Mouse (Mus musculus) olfactory bulb, adult 2 months (tissue): ENCODE measurements at regions not wholly inside any gene's neighbourhood (a gene's known extent, or its start where the extent isn't known, plus 50 kb on each side); places are given as distances from the start of the nearest gene placed in this dataset.

Experiments
- H3K27ac ChIP-seq: fragments of 200-500 bp; 2 replicates; pipeline ENCODE4 v1.5.1; 2012; ENCODE audit warnings: low read depth, low read length; ENCODE audit not compliant: insufficient read depth
- H3K4me1 ChIP-seq: fragments of 200-500 bp; 2 replicates; pipeline ENCODE4 v1.6.1; 2012; ENCODE audit warnings: low read length; ENCODE audit not compliant: control insufficient read depth, insufficient read depth
- H3K4me3 ChIP-seq: fragments of 200-500 bp; 2 replicates; pipeline ENCODE4 v1.5.1; 2012; ENCODE audit warnings: mild to moderate bottlenecking, low read depth, low read length, moderate library complexity; ENCODE audit not compliant: insufficient read depth
- CTCF ChIP-seq: fragments of 200-500 bp; IDR thresholded peaks from 2 replicates; pipeline ENCODE4 v1.5.1; 2012; ENCODE audit warnings: low read depth, mild to moderate bottlenecking, low read length, moderate library complexity; ENCODE audit not compliant: insufficient read depth
- POLR2A ChIP-seq: fragments of 200-500 bp; IDR thresholded peaks from 2 replicates; pipeline ENCODE4 v1.6.1; 2012; ENCODE audit warnings: mild to moderate bottlenecking, low read depth, low read length, moderate library complexity; ENCODE audit not compliant: insufficient read depth
- WGBS: fragments of 180-500 bp; shearing (Covaris S2); methylation state at CpG from one replicate; pipeline ENCODE4 v1.1.7; 2018; 5-methylcytosine and 5-hydroxymethylcytosine counted together

- 60% methylated on average over 6 of the region's 6 CpGs for WGBS
- TF ChIP-seq CTCF, result no peak
- H3K4me1 ChIP-seq, result 0 out of 2 replicates have a peak, but pooled peaks cover 4% of the 10 kb centered on the region
Observed at GRCm38 (mm10) chr14:72294631-72295030, 197.0 kb downstream of the Gm9195 start.

DNA sequence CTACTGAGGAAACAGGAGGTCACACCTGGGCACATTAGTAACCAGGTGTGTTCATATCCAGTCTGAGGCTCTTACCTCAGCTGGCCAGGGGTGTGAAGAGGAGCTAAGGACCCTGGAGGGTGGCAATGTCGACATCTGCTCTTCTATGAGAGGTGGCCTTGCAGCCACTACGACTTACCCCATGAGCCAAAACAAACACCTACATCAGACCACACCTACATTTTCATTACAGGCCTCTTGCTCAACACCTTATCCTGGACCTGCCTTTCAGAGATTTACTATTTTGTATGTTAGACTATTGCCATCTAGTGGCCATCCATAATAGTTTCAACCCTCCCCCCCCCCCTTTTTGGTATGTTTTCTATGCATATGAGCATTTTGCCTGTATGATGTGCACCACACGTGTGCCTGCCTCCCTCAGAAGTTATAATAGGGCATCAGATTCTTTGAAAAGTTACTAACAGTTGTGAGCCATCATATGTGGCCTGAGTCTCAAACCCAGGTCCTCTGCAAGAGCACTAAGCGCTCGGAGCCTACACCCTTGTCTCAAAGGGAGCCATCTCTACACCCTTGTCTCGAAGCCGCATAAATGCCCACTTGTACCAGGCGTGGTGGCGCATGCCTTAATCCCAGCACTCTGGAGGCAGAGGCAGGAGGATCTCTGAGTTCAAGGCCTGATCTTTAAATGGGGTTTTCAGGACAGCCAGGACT is 197.8 kb downstream of the Gm9195 start:
- Histone ChIP-seq H3K4me3 (no peak overlapping the region), H3K27ac (no peak overlapping the region), H3K4me1 (0 out of 2 replicates have a peak, but pooled peaks cover 4% of the 10 kb centered on the region)
- WGBS, result 66% methylated on average over 9 of the region's 9 CpGs
- TF ChIP-seq POLR2A (no peak), CTCF (no peak)

More at GRCm38 (mm10) chr14:72294631-72295030, 197.0 kb downstream of the Gm9195 start:
- Histone ChIP-seq H3K4me3 (no peak overlapping the region), H3K27ac (no peak overlapping the region)

DNA sequence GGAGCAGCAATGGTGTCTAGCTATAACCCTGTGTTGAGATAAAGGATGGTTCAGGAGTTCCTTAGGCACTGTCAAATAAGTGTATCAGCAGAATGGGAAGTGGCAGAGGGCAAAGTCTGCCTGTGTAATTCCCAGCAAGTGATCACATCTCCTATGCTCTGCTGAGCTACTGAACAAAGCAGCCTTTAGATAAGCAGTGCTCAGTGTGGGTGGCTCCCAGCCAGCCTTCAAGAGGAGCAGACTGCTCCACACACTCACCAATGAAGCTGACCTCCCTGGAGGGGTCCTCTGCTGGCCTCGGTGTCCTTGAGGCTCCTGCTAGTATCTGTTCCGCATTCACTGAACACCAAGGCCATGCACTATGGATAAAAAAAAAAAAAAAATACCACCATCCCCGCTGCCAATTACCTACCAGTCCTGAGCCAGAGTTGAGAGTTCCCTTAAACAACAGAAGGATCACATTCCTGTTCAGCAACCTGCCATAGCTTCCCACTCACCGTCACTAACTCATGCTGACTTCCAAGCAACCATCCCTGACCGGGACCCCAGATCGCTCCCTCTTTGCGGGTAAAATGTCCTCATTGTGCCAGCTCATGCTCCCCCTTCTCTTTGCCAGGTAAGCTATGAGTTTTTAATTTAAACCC is 198.9 kb downstream of the Gm9195 start:
- WGBS, result 90% methylated on average over 7 of the region's 7 CpGs
- Histone ChIP-seq H3K27ac (no peak overlapping the region), H3K4me3 (no peak overlapping the region), H3K4me1 (0 out of 2 replicates have a peak, but pooled peaks cover 4% of the 10 kb centered on the region)
- no peak for TF ChIP-seq CTCF
- TF ChIP-seq POLR2A, result no peak

DNA sequence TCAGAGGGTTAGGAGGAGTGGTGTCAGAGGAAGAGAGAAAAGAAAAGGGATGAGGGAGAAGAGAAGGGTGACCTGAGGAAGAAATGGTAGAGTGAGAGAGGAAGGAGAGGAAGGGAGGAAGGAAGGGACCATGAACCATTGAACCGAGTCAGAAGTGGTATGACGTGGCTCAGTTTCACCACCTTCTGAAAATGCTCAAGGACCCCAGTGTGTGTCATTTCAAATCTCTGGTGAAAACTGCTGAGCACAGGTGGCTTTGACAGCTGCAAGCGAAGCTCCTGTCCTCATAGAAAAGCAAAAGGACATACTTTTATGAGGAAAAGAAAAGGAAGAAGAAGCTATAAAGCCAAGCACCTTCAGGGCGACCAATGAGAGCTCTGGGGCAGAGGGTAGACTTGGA is 214.3 kb downstream of the Gm9195 start:
- TF ChIP-seq POLR2A (no peak), CTCF (no peak)
- 87% methylated on average over 4 of the region's 4 CpGs for WGBS
- Histone ChIP-seq H3K4me3 (no peak overlapping the region), H3K4me1 (no peaks in the 10 kb centered on the region), H3K27ac (no peak overlapping the region)

- no peak overlapping the region for H3K4me3 ChIP-seq
- H3K4me1 ChIP-seq, result no peaks in the 10 kb centered on the region
- H3K27ac ChIP-seq, result no peak overlapping the region
- WGBS, result 38% methylated on average over 2 of the region's 2 CpGs
- no peak for TF ChIP-seq POLR2A
- TF ChIP-seq CTCF, result no peak
Observed at GRCm38 (mm10) chr14:72259255-72259654, 232.4 kb downstream of the Gm9195 start.

- TF ChIP-seq POLR2A, result no peak
- TF ChIP-seq CTCF, result no peak
- Histone ChIP-seq H3K4me3 (no peak overlapping the region), H3K4me1 (peaks cover 3% of the 10 kb centered on the region; the same call in 1 of the 2 replicates), H3K27ac (no peak overlapping the region)
- WGBS, result 84% methylated on average over 4 of the region's 4 CpGs
Observed at GRCm38 (mm10) chr14:72241872-72242271, 249.8 kb downstream of the Gm9195 start.

DNA sequence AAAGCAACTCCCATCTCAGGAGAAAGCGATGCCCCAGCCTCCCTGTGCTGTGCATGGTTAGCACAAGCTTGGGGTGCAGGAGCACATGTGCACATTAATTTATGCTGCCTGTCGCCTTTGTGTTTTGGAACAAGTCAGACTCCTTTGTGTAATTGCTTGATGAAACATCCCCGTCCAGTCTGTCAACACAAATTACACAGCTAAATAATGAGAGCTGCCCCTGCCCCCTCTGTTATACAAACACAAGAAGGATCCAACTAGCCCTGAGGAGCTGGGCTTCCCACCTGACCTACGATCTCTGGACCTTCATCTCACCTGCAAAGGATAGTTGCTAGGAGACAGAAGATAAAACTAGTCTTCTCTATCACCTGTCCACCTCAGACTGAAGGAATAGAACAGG is 251.4 kb downstream of the Gm9195 start:
- Histone ChIP-seq H3K4me1 (peaks cover 3% of the 10 kb centered on the region; the same call in 1 of the 2 replicates), H3K27ac (no peak overlapping the region), H3K4me3 (no peak overlapping the region)
- no peak for TF ChIP-seq POLR2A
- no peak for TF ChIP-seq CTCF
- WGBS, result 41% methylated on average over 4 of the region's 4 CpGs

DNA sequence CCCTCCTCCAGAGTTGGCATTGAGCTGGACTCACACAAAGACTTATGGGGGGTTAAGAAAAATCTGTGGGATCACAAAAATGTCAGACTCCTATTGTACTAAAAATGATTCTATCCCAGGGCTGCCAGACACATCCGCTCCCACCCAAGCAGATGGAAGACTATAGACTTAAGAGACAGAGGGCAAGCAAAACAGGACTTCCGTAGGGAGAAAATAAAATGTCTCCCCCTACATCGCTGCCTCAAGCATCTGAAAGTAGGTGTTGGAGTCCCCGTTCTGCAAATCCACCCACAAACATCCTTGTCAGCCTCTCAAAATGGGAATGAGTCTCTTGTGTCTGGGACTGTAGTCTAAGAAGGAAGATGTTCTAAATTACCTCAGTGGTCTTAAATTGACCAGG is 253.3 kb downstream of the Gm9195 start:
- H3K4me1 ChIP-seq, result peaks cover 3% of the 10 kb centered on the region; the same call in 1 of the 2 replicates
- no peak overlapping the region for H3K27ac ChIP-seq
- no peak for TF ChIP-seq POLR2A
- 84% methylated on average over 4 of the region's 4 CpGs for WGBS
- H3K4me3 ChIP-seq, result no peak overlapping the region

- Histone ChIP-seq H3K27ac (no peak overlapping the region), H3K4me3 (no peak overlapping the region), H3K4me1 (no peaks in the 10 kb centered on the region)
- no peak for TF ChIP-seq POLR2A
- no peak for TF ChIP-seq CTCF
- WGBS, result 82% methylated on average over 6 of the region's 6 CpGs
Observed at GRCm38 (mm10) chr14:72234234-72235075, 257.2 kb downstream of the Gm9195 start.
